Mouse (Mus musculus) T-helper 1 cell (primary cell): ENCODE measurements around the gene Cxcr5.

ENCODE experiments used
- in situ Hi-C: fragments of 300-600 bp; cut with MboI, MseI; formaldehyde crosslinking; loops from one replicate; pipeline ENCODE4 v1.15.1; 2025; ENCODE audit warnings: high pct_unique_total_duplicates

Gene Cxcr5

DNA sequence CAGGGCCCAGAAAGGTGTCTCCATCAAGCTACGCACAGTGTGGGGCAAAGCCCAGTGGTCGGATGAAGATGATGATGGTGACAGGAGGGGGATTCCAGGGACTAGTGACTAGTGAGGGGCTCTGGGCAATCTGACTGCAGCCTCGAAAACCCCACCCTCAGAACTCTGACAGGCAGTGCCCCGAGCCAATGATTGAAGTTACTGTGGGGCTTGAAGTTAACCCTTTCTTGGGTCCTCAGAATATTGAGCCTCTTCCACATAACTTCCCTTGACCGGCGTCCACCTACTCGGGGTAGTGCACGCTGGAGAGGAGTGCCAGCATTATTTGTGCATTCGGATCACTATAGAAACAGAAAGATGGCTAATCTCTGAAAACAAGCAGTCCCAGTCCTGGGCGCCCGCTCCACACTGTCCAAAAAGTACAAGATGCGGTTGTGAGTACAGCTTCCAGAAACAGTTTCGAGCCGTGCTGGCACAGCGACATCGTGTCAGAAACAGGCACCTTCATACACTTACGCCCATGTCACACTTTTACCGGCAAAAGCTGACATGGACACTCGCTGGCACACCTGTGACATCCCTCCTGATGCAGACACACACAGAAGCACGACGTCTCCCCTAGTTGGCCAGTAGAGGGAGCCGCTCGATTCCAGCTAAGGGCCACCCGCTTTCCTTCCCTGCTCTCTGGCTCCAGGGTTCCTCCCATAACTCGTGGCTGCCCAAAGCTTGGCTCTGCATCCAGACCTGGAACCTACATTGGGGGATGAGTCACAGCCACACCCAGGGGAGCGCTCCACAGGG, 81.8 kb downstream of the Cxcr5 start:
- in situ Hi-C loops, result no loop called here

GRCm38 (mm10) chr9:44478959-44479605, 82.6 kb downstream of the Cxcr5 start:
- in situ Hi-C loops, result no loop called here

GRCm38 (mm10) chr9:44478229-44478921, 83.3 kb downstream of the Cxcr5 start:
- in situ Hi-C loops, result no loop called here

- in situ Hi-C loops, result no loop called here
These were observed 84.1 kb downstream of the Cxcr5 start for GRCm38 (mm10) chr9:44477339-44478228.

- in situ Hi-C loops, result no loop called here
These were observed 85.7 kb downstream of the Cxcr5 start for GRCm38 (mm10) chr9:44475936-44476335.

GRCm38 (mm10) chr9:44474327-44474726, 87.3 kb downstream of the Cxcr5 start:
- in situ Hi-C loops, result no loop called here

GRCm38 (mm10) chr9:44473184-44473583, 88.5 kb downstream of the Cxcr5 start:
- in situ Hi-C loops, result no loop called here

- in situ Hi-C loops, result no loop called here
These were observed 92.9 kb downstream of the Cxcr5 start for GRCm38 (mm10) chr9:44468800-44469199.

DNA sequence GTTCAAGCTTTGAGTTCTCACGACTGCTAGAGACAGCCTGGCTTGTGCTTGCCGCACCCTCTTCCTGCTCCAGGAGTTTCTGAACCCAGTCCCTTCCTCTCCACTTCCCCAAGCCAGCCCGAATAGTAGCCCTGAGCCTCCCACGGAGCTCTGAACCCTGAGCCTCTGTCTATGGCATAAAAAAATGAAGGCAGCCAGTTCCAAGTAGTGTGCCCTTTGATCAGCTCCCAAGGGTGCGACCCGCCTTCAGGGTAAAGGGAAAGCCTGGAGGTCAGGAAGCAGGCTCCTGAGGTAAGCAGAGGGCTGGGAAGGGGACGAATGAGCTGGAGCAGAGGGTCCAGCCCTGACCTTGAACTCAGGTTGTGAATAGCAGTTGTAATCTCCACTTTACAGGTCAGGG, 93.5 kb downstream of the Cxcr5 start:
- in situ Hi-C loops, result no loop called here

DNA sequence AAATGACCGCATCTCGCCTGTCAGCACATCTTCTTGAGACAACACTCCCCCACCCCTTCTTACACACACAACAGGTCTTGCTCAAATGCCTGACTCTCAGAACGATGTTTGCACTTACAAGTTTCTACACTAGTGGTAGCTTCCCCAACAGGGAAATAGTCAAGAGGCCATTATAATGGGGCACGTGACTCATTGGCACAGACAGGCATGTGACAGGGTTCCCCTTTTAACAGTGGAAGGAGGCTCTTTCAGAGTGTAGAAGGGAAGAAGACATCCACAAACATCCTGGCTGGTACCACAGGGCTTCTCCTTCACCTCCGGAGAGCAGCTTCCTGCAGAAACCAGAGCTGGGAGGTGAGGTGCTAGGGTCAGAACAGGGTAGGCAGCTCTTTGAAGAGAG, 99.7 kb downstream of the Cxcr5 start:
- in situ Hi-C loops, result no loop called here
